Mouse (Mus musculus) ES-E14 (cell line): Measurements from ENCODE around the gene Sbno1.

Experiments
- CHD2 ChIP-seq: IDR thresholded peaks from 2 replicates; pipeline ENCODE4 v1.6.1; 2014; ENCODE audit warnings: mild to moderate bottlenecking, low read depth, low read length, inconsistent platforms
- MAFK ChIP-seq: IDR thresholded peaks from 2 replicates; pipeline ENCODE4 v1.6.1; 2014; ENCODE audit warnings: mild to moderate bottlenecking, low read depth, low read length, inconsistent platforms; ENCODE audit not compliant: insufficient read depth

- TF ChIP-seq CHD2 (no peak), MAFK (0 out of 2 replicates have a peak, but pooled peaks have one; percentile 3)
Observed at GRCm38 (mm10) chr5:124440094-124440701, 14.4 kb upstream of the Sbno1 start.
